Mouse (Mus musculus) limb, embryonic 15.5 days (tissue): ENCODE measurements around the gene Kcnq2. TPM values are rescaled to one million over a fixed set of nuclear protein-coding genes. Genes with fewer than 3 reads are reported as not detected.

ENCODE experiments used
- ATAC-seq: fragments of 200-750 bp; cut with Nextera tagmentation; 2 replicates; pipeline ENCODE4 v1.8.0; 2017; ENCODE audit warnings: low read depth, moderate TSS enrichment; ENCODE audit not compliant: insufficient number of reproducible peaks, low FRiP score, low TSS enrichment
- H3K27ac ChIP-seq: fragments of 300-500 bp; sonication (generic); 2 replicates; pipeline ENCODE4 v1.5.1; 2015; ENCODE audit warnings: moderate library complexity, mild to moderate bottlenecking, inconsistent platforms
- H3K27me3 ChIP-seq: fragments of 300-500 bp; sonication (generic); 2 replicates; pipeline ENCODE4 v1.6.1; 2015; ENCODE audit warnings: inconsistent platforms
- H3K36me3 ChIP-seq: fragments of 300-500 bp; sonication (generic); 2 replicates; pipeline ENCODE4 v1.6.1; 2015; ENCODE audit warnings: inconsistent platforms
- H3K4me1 ChIP-seq: fragments of 300-500 bp; sonication (generic); 2 replicates; pipeline ENCODE4 v1.6.1; 2015; ENCODE audit warnings: inconsistent platforms
- H3K4me2 ChIP-seq: fragments of 300-500 bp; sonication (generic); 2 replicates; pipeline ENCODE4 v1.6.1; 2015; ENCODE audit warnings: mild to moderate bottlenecking, inconsistent platforms
- H3K4me3 ChIP-seq: fragments of 300-500 bp; sonication (generic); 2 replicates; pipeline ENCODE4 v1.5.1; 2015; ENCODE audit warnings: mild to moderate bottlenecking, inconsistent platforms
- H3K9ac ChIP-seq: fragments of 300-500 bp; sonication (generic); 2 replicates; pipeline ENCODE4 v1.6.1; 2015; ENCODE audit warnings: inconsistent platforms
- H3K9me3 ChIP-seq: fragments of 300-500 bp; sonication (generic); 2 replicates; pipeline ENCODE4 v1.6.1; 2016; ENCODE audit warnings: inconsistent platforms
- WGBS: fragments of 180-500 bp; shearing (Covaris S2); methylation state at CpG from one replicate; pipeline ENCODE4 v1.1.7; 2015; 5-methylcytosine and 5-hydroxymethylcytosine counted together
- polyA plus RNA-seq: library from polyadenylated mRNA; unstranded; fragments of >200 nt; fragmentation: Nextera tagmentation; extraction: Ambion mirVana; gene quantifications from 2 replicates; pipeline ENCODE4 v1.2.1, GENCODE M21; 2015

Kcnq2 gene
- polyA plus RNA-seq, 1 experiment from 2014 or later = 0.15 TPM

DNA sequence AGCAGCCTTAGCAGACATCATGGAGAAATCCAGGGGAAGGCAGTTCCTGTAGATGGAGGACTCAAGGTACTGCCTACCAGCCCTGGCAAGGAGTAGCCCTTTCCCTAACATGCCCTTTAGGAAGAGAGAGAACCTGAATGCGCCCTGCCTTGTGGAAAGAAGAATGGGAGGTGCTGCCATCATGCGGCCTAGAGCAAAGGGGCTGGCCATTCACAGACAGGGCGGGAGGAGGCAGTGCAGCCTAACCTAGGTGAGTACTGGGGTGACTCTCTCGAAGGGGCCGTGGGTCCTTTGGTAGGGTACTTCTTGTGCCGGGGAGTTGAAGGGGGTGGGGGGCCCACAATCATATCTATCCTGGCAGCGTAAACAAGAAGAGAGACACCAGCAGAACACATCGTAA lies 50.1 kb downstream of the Kcnq2 start:
- ATAC-seq = no peak
- no peaks in the 10 kb centered on the region for H3K9me3 ChIP-seq
- H3K4me2 ChIP-seq = no peak overlapping the region
- no peak overlapping the region for H3K27ac ChIP-seq
- H3K9ac ChIP-seq = no peak overlapping the region
- no peaks in the 10 kb centered on the region for H3K36me3 ChIP-seq
- H3K4me3 ChIP-seq = no peak overlapping the region
- H3K4me1 ChIP-seq = peaks cover 4% of the 10 kb centered on the region; the same call in 1 of the 2 replicates
- WGBS = 53% methylated on average over 8 of the region's 8 CpGs
- 0 out of 2 replicates have a peak, but pooled peaks cover 5% of the 10 kb centered on the region for H3K27me3 ChIP-seq

DNA sequence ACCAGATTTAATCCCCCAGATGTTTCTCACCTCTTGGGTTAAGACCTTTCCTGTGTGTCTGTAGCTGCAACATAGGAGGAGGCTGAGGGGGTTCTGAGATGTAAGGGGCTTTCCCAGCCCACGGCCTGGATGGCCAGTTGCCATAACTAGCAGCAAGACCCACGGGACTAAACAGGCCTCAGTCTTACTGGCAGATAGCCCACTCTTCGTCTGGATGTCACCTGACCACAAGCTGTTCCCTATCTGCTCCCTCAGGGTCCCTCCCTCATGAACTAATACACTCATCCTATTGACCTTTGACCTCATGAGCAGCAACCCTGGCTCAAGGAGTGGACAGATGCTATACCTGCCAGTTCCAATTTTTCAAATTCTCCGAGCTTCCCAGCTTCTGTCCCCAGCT lies 51.2 kb downstream of the Kcnq2 start:
- H3K27ac ChIP-seq = no peak overlapping the region
- H3K9me3 ChIP-seq = no peaks in the 10 kb centered on the region
- peaks cover 4% of the 10 kb centered on the region; the same call in 1 of the 2 replicates for H3K4me1 ChIP-seq
- H3K4me3 ChIP-seq = no peak overlapping the region
- 57% methylated on average over 4 of the region's 4 CpGs for WGBS
- H3K4me2 ChIP-seq = no peak overlapping the region
- H3K36me3 ChIP-seq = no peaks in the 10 kb centered on the region
- no peak overlapping the region for H3K9ac ChIP-seq
- H3K27me3 ChIP-seq = 0 out of 2 replicates have a peak, but pooled peaks cover 5% of the 10 kb centered on the region
- ATAC-seq = no peak

DNA sequence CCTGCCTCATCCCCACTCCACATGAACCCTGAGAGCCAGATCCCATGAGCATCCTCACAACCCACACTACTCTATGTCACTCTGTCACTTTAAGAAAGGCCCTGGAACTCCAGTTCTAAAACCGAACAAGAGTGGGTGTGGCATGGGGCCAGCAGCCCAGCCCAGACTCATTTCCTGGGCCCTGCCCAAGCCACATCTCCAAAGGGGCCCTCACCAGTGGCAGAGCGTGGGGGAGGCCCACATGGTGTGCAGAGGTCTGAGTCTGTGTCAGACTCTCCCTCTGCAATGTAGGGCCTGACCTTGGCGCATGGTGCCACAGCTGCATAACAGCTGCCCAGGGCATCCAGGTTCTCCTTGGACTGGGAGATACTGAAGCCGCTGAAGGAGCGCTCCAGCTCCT lies 54.2 kb downstream of the Kcnq2 start:
- H3K4me1 ChIP-seq = peaks cover 4% of the 10 kb centered on the region; the same call in 1 of the 2 replicates
- no peaks in the 10 kb centered on the region for H3K36me3 ChIP-seq
- H3K4me2 ChIP-seq = no peak overlapping the region
- no peak for ATAC-seq
- H3K27me3 ChIP-seq = 0 out of 2 replicates have a peak, but pooled peaks cover 5% of the 10 kb centered on the region
- 53% methylated on average over 5 of the region's 5 CpGs for WGBS
- no peak overlapping the region for H3K9ac ChIP-seq
- H3K9me3 ChIP-seq = no peaks in the 10 kb centered on the region
- H3K4me3 ChIP-seq = no peak overlapping the region
- no peak overlapping the region for H3K27ac ChIP-seq

- H3K9ac ChIP-seq = no peak overlapping the region
- 0 out of 2 replicates have a peak, but pooled peaks cover 5% of the 10 kb centered on the region for H3K27me3 ChIP-seq
- no peak overlapping the region for H3K4me2 ChIP-seq
- WGBS = 91% methylated on average over 2 of the region's 2 CpGs
- no peaks in the 10 kb centered on the region for H3K9me3 ChIP-seq
- peaks cover 4% of the 10 kb centered on the region; the same call in 1 of the 2 replicates for H3K4me1 ChIP-seq
- no peak for ATAC-seq
- H3K4me3 ChIP-seq = no peak overlapping the region
- no peak overlapping the region for H3K27ac ChIP-seq
- no peaks in the 10 kb centered on the region for H3K36me3 ChIP-seq
Measured at GRCm38 (mm10) chr2:181079518-181079917, 55.6 kb downstream of the Kcnq2 start.

DNA sequence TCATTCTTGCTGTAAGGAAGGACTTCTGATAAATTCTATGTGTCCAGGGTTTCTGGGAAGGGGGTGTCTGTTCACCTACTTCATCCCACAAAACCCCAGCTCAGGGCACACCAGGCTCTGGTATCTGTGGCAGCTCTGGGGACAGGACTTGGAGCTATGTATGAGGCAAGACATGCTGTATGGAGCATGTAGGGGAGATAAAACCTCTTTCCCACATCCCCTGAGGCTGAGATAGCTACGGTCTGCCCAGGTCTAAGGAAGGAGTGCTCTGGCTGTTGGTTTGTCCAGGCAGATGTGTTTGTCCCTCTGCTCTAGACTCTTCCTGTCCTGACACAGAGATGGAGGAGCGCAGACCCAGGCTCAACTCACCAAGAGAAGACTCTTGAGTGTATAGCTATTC lies 56.2 kb downstream of the Kcnq2 start:
- ATAC-seq = no peak
- no peaks in the 10 kb centered on the region for H3K36me3 ChIP-seq
- H3K27me3 ChIP-seq = 0 out of 2 replicates have a peak, but pooled peaks cover 5% of the 10 kb centered on the region
- peaks cover 4% of the 10 kb centered on the region; the same call in 1 of the 2 replicates for H3K4me1 ChIP-seq
- no peak overlapping the region for H3K9ac ChIP-seq
- H3K27ac ChIP-seq = no peak overlapping the region
- WGBS = 74% methylated on average over 2 of the region's 2 CpGs
- H3K9me3 ChIP-seq = no peaks in the 10 kb centered on the region
- no peak overlapping the region for H3K4me3 ChIP-seq
- H3K4me2 ChIP-seq = no peak overlapping the region

DNA sequence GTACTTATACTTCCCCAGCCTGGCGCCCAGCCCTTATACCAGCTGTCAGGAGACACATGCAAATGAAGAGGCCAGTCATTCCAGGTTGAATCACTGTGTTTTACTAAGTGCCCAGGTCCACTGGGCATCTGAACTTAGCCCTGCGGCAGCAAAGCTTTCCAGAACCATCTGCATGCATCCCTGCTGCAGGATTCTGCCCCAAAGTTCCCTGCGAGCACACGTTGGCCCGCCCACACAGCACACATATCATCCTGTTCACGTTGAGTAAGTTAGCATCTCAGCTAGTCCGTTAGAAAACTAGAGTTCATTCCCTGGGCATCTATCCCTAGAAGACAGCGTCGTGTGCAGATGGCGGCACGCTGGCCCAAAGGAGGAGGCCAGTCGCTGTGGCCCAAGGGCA lies 59.6 kb downstream of the Kcnq2 start:
- H3K27ac ChIP-seq = no peak overlapping the region
- H3K4me3 ChIP-seq = no peak overlapping the region
- peaks cover 4% of the 10 kb centered on the region; the same call in 1 of the 2 replicates for H3K27me3 ChIP-seq
- no peaks in the 10 kb centered on the region for H3K36me3 ChIP-seq
- ATAC-seq = no peak
- no peaks in the 10 kb centered on the region for H3K9me3 ChIP-seq
- 81% methylated on average over 12 of the region's 12 CpGs for WGBS
- H3K4me1 ChIP-seq = no peaks in the 10 kb centered on the region
- no peak overlapping the region for H3K4me2 ChIP-seq
- no peak overlapping the region for H3K9ac ChIP-seq

DNA sequence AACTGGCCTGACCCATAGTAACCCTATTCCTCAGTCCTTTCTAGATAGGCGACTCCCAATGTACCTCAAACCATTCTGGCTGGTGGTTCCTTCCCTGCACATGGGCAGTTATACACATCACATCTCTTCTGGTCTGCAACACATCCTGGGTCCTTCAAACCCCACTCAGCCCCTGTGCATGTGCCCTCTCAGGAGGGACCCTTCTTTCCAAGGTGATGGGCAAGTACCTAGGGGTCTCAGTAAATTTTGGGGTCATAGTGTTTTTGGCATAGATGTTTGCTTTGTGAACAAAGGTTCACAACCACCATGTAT lies 62.7 kb downstream of the Kcnq2 start:
- H3K9me3 ChIP-seq = no peaks in the 10 kb centered on the region
- no peak overlapping the region for H3K4me3 ChIP-seq
- no peaks in the 10 kb centered on the region for H3K4me1 ChIP-seq
- H3K4me2 ChIP-seq = no peak overlapping the region
- H3K27ac ChIP-seq = no peak overlapping the region
- no peak overlapping the region for H3K9ac ChIP-seq
- peaks cover 4% of the 10 kb centered on the region; the same call in 1 of the 2 replicates for H3K27me3 ChIP-seq
- H3K36me3 ChIP-seq = no peaks in the 10 kb centered on the region
- 0% methylated on average over 1 of the region's 1 CpGs for WGBS
- ATAC-seq = no peak

- Histone ChIP-seq H3K27ac (no peak overlapping the region), H3K36me3 (no peaks in the 10 kb centered on the region), H3K4me3 (no peak overlapping the region), H3K4me1 (no peaks in the 10 kb centered on the region), H3K9me3 (no peaks in the 10 kb centered on the region), H3K27me3 (peaks cover 4% of the 10 kb centered on the region; the same call in 1 of the 2 replicates), H3K9ac (no peak overlapping the region), H3K4me2 (no peak overlapping the region)
- ATAC-seq = no peak
- WGBS = 61% methylated on average over 7 of the region's 7 CpGs
Measured at GRCm38 (mm10) chr2:181071706-181072402, 63.2 kb downstream of the Kcnq2 start.

DNA sequence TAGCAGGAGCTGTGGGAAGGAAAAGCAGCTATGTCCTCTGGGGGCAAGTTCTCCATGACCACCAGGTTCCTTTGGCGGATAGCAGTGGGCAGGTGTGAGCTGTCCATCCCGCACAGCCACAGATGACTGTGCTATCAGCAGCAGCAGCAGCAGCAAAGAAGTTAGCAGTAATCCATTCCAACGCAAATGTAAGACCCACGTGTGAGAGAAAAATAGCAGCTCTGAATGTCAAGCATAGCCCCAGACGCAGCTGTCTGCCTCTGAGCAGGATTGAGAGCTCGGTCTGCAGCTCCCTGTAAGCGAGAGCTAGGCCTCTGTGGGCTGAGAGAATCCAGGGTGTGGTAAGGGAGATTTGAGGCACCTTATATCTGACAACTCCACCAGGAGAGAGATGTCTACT lies 65.0 kb downstream of the Kcnq2 start:
- H3K27me3 ChIP-seq = peaks cover 4% of the 10 kb centered on the region; the same call in 1 of the 2 replicates
- no peak for ATAC-seq
- no peaks in the 10 kb centered on the region for H3K36me3 ChIP-seq
- 57% methylated on average over 7 of the region's 7 CpGs for WGBS
- H3K27ac ChIP-seq = no peak overlapping the region
- no peak overlapping the region for H3K4me3 ChIP-seq
- H3K4me1 ChIP-seq = no peaks in the 10 kb centered on the region
- no peak overlapping the region for H3K9ac ChIP-seq
- H3K9me3 ChIP-seq = no peaks in the 10 kb centered on the region
- no peak overlapping the region for H3K4me2 ChIP-seq

DNA sequence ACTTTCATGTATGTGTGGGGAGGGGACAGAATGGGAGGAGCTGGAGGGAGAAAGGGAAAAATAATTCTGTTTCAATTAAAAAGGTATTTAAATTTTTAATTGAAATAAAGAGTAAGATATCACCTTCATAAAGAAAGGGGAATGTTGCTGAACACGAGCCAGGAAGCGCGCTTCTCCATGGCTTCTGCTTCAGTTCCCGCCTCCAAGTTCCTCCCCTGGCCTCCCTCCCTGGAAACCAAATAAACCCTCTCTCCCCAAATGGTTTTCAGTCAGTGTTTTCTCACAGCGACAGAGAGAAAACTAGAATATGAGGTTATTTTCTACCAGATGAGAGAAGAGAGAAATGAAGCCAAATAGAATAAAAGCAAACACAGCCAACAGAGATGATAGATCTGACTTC lies 66.6 kb downstream of the Kcnq2 start:
- no peaks in the 10 kb centered on the region for H3K36me3 ChIP-seq
- H3K4me1 ChIP-seq = no peaks in the 10 kb centered on the region
- WGBS = 55% methylated on average over 5 of the region's 5 CpGs
- H3K27ac ChIP-seq = no peak overlapping the region
- no peak overlapping the region for H3K4me2 ChIP-seq
- ATAC-seq = no peak
- no peaks in the 10 kb centered on the region for H3K9me3 ChIP-seq
- no peak overlapping the region for H3K9ac ChIP-seq
- no peak overlapping the region for H3K4me3 ChIP-seq
- H3K27me3 ChIP-seq = peaks cover under 1% of the 10 kb centered on the region; the same call in 1 of the 2 replicates

DNA sequence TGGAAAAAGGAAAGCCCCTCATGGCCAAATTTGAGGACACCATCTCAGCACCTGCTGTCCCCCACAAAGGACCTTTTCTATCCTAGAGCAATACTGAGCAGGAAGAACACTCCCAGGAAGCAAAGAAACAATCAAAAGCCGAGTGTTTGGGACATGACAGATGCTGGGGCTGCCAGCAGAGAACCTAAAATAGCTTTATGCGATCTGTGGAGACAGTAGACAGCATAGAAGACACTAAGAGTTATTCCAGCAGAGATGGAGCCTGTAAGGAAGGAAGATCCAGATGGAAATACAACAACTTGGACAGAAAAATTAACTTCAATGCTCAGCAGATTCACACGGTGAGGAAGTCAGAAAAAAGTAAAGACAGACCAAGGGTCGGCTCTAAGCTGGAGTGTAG lies 69.3 kb downstream of the Kcnq2 start:
- Histone ChIP-seq H3K9me3 (no peaks in the 10 kb centered on the region), H3K36me3 (no peaks in the 10 kb centered on the region), H3K4me3 (no peak overlapping the region), H3K27me3 (peaks cover 7% of the 10 kb centered on the region; the same call in 1 of the 2 replicates), H3K27ac (no peak overlapping the region), H3K4me2 (no peak overlapping the region), H3K4me1 (no peaks in the 10 kb centered on the region), H3K9ac (no peak overlapping the region)
- WGBS = 57% methylated on average over 4 of the region's 4 CpGs
- ATAC-seq = no peak

DNA sequence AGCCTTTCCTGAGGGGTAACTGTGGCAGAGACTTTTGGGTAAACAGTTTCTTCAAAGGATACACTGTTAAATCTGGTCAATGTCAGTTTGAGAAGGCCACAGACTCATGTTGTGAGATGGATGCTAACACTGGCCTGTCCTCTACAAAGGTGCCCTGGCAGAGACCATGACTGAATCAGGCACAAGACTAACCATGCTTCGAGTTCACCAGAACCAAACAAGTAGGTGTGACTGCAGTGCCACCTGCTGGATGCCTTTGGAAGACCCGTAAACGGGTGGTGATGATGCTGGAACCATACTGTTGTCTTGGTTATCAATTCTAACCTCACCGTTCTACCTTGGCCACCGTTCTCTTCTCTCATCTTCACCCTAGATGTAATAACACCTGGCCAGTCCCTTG lies 75.0 kb downstream of the Kcnq2 start:
- H3K9me3 ChIP-seq = no peaks in the 10 kb centered on the region
- H3K4me2 ChIP-seq = no peak overlapping the region
- H3K4me1 ChIP-seq = no peaks in the 10 kb centered on the region
- H3K36me3 ChIP-seq = no peaks in the 10 kb centered on the region
- WGBS = 21% methylated on average over 5 of the region's 5 CpGs
- H3K4me3 ChIP-seq = no peak overlapping the region
- H3K27ac ChIP-seq = no peak overlapping the region
- H3K9ac ChIP-seq = no peak overlapping the region
- ATAC-seq = no peak
- H3K27me3 ChIP-seq = peaks cover 13% of the 10 kb centered on the region; the same call in 1 of the 2 replicates
